Mouse (Mus musculus): Measurements from ENCODE around the gene Dennd1b. TPM values are rescaled to one million over a fixed set of nuclear protein-coding genes. Genes with fewer than 3 reads are reported as not detected.

The Dennd1b gene
- polyA plus RNA-seq, 1 experiment from 2014 or later = 8.3 TPM

- Histone ChIP-seq H3K9ac (replicated peaks) (no peak overlapping the region), H3K27me3 (no peaks in the 10 kb centered on the region), H3K4me2 (replicated peaks) (no peak overlapping the region), H3K4me3 (no peak overlapping the region), H3K4me1 (no peaks in the 10 kb centered on the region), H3K27ac (replicated peaks) (no peak overlapping the region), H3K9me3 (no peaks in the 10 kb centered on the region), H3K36me3 (0 out of 2 replicates have a peak, but pooled peaks cover 4% of the 10 kb centered on the region)
- ATAC-seq (replicated peaks) = no peak
- WGBS = 80% methylated on average over 3 of the region's 3 CpGs
Measured at GRCm38 (mm10) chr1:139174058-139174832, 211.0 kb downstream of the Dennd1b start.

- Histone ChIP-seq H3K4me1 (no peaks in the 10 kb centered on the region), H3K9me3 (no peaks in the 10 kb centered on the region), H3K27ac (replicated peaks) (no peak overlapping the region), H3K4me3 (no peak overlapping the region), H3K36me3 (no peaks in the 10 kb centered on the region), H3K4me2 (replicated peaks) (no peak overlapping the region), H3K9ac (replicated peaks) (no peak overlapping the region), H3K27me3 (no peaks in the 10 kb centered on the region)
- ATAC-seq (replicated peaks) = no peak
- 74% methylated on average over 1 of the region's 1 CpGs for WGBS
Measured at GRCm38 (mm10) chr1:139179707-139180106, 216.5 kb downstream of the Dennd1b start.

GRCm38 (mm10) chr1:139180481-139181149 is 217.4 kb downstream of the Dennd1b start:
- H3K36me3 ChIP-seq = no peaks in the 10 kb centered on the region
- H3K27ac ChIP-seq (replicated peaks) = no peak overlapping the region
- H3K4me1 ChIP-seq = no peaks in the 10 kb centered on the region
- no peaks in the 10 kb centered on the region for H3K27me3 ChIP-seq
- no peak for ATAC-seq (replicated peaks)
- H3K9ac ChIP-seq (replicated peaks) = no peak overlapping the region
- 70% methylated on average over 6 of the region's 6 CpGs for WGBS
- no peaks in the 10 kb centered on the region for H3K9me3 ChIP-seq
- H3K4me3 ChIP-seq = no peak overlapping the region
- H3K4me2 ChIP-seq (replicated peaks) = no peak overlapping the region

DNA sequence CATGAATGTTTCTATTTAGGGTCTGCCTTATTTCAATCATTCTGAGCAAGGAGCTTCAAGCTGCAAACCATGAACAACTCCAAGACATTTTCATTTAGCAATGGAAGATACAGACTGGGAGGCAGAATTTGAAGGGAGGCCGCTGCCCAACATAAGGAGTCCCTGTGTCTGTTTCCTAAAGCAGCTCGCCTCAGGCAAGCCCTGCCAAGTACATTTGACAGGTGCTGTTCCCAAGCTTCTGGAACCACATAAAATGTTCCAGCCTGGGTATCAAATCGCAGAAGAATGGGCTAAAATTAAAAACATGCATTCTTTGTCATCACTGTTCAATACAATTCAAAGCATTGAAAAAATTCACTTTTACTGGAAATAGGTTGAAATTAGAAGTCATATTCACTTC is 229.4 kb downstream of the Dennd1b start:
- H3K27me3 ChIP-seq = no peaks in the 10 kb centered on the region
- no peak overlapping the region for H3K4me2 ChIP-seq (replicated peaks)
- no peak overlapping the region for H3K4me3 ChIP-seq
- H3K36me3 ChIP-seq = no peaks in the 10 kb centered on the region
- no peak overlapping the region for H3K9ac ChIP-seq (replicated peaks)
- WGBS = 71% methylated on average over 3 of the region's 3 CpGs
- H3K9me3 ChIP-seq = no peaks in the 10 kb centered on the region
- peaks cover 12% of the 10 kb centered on the region for H3K4me1 ChIP-seq
- ATAC-seq (replicated peaks) = no peak
- no peak overlapping the region for H3K27ac ChIP-seq (replicated peaks)

DNA sequence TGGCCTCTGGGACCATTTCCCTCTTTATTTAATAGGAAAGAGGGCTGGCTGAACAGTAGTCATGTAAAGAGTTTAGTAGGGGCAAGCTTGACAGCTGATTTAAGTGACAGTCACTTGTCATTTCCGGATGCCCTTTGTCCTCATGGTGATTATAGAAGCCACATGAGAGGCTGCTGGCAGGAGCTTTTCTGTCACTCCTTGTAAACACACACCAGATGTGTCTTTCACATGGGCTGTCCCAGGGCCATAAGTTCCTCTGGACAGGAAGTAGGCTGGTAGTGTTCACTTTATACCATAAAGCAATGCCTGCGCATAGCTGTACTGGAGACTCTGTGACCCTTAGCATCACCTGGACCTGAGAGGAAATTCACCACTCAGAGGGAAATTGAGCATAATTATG is 230.8 kb downstream of the Dennd1b start:
- Histone ChIP-seq H3K36me3 (no peaks in the 10 kb centered on the region), H3K4me1 (peaks cover 12% of the 10 kb centered on the region), H3K27me3 (no peaks in the 10 kb centered on the region), H3K4me3 (no peak overlapping the region), H3K9me3 (no peaks in the 10 kb centered on the region), H3K27ac (replicated peaks) (no peak overlapping the region), H3K4me2 (replicated peaks) (no peak overlapping the region), H3K9ac (replicated peaks) (no peak overlapping the region)
- no peak for ATAC-seq (replicated peaks)
- WGBS = 39% methylated on average over 2 of the region's 2 CpGs

DNA sequence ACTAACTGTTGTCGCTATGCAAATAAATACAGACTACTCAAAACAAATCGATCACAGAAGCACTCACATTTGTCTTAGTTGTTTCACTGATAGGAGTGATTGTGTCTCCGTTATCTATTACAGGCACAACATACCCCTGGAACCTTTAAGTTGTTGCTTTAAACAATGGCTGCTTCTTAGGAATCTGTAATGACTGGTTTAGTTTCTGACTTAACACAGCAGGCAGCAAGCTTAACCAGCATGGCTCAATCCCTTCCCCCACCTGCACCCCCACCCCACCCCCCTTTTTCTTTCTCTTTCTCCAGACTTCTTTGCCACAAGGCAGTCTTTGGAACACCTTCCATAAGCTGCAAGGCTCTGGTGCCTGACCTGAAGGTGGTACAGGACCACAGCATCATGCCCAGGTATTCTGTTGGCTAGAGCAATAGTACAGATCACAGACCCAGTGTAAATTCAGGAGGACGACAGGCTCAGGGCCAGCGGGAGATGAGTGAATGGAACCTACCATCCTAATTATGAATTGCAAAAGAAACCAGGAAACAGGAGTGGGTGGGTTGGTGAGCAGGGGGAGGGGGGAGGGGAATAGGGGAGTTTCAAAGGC is 231.3 kb downstream of the Dennd1b start:
- H3K4me1 ChIP-seq = peaks cover 12% of the 10 kb centered on the region
- WGBS = 8% methylated on average over 5 of the region's 5 CpGs
- H3K4me3 ChIP-seq = no peak overlapping the region
- no peak overlapping the region for H3K9ac ChIP-seq (replicated peaks)
- no peak for ATAC-seq (replicated peaks)
- no peaks in the 10 kb centered on the region for H3K27me3 ChIP-seq
- H3K9me3 ChIP-seq = no peaks in the 10 kb centered on the region
- no peak overlapping the region for H3K27ac ChIP-seq (replicated peaks)
- no peaks in the 10 kb centered on the region for H3K36me3 ChIP-seq
- no peak overlapping the region for H3K4me2 ChIP-seq (replicated peaks)

DNA sequence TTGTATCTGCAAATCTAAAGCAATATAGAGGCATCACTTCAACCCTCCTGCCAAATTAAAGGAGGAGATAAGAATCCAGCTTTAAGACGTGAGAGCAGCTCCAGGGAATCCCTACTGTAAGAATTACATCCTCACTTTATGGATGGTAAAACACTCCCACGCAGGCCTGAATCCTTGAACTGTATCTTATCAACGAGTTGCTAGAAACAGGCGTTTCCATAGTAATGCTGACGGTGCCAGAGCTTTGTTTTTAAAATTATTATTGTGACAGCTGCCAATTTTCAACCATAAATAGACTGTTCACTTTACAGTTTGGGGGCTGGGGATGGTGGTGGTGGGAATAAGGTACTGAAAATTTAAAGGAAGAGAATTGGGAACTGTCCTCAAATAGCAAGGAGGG is 239.8 kb downstream of the Dennd1b start:
- 38% methylated on average over 5 of the region's 5 CpGs for whole genome bisulfite sequencing
- no peak overlapping the region for H3K9ac ChIP-seq (replicated peaks)
- no peak overlapping the region for H3K4me2 ChIP-seq (replicated peaks)
- no peak for ATAC-seq (replicated peaks)
- 0 out of 2 replicates have a peak, but pooled peaks cover 2% of the 10 kb centered on the region for H3K4me1 ChIP-seq
- H3K9me3 ChIP-seq = no peaks in the 10 kb centered on the region
- H3K27ac ChIP-seq (replicated peaks) = no peak overlapping the region
- no peak overlapping the region for H3K4me3 ChIP-seq
- no peaks in the 10 kb centered on the region for H3K36me3 ChIP-seq
- no peaks in the 10 kb centered on the region for H3K27me3 ChIP-seq

DNA sequence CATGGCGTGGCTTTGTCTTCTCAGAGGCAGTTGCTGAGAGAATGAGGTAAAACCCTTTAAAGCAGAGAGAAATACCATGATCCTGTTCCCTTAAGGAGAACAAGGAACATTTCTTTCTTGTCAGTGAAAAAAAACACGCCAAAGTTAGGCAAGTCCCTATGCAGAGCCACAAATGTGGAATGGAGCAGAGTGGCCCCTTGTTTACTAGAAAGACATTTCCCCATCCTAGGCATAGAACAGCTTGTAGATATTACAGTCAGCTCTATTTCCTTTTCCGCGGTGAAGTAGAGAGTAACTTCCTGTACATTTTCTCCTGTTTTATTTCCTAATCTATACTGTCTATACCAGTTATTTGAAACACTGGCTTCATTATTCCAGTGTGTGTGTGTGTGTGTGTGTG is 243.0 kb downstream of the Dennd1b start:
- H3K9me3 ChIP-seq = no peaks in the 10 kb centered on the region
- no peak overlapping the region for H3K9ac ChIP-seq (replicated peaks)
- no peaks in the 10 kb centered on the region for H3K27me3 ChIP-seq
- 70% methylated on average over 4 of the region's 4 CpGs for WGBS
- H3K4me3 ChIP-seq = no peak overlapping the region
- no peak for ATAC-seq (replicated peaks)
- no peaks in the 10 kb centered on the region for H3K36me3 ChIP-seq
- H3K4me2 ChIP-seq (replicated peaks) = no peak overlapping the region
- no peak overlapping the region for H3K27ac ChIP-seq (replicated peaks)
- peaks cover 22% of the 10 kb centered on the region for H3K4me1 ChIP-seq

DNA sequence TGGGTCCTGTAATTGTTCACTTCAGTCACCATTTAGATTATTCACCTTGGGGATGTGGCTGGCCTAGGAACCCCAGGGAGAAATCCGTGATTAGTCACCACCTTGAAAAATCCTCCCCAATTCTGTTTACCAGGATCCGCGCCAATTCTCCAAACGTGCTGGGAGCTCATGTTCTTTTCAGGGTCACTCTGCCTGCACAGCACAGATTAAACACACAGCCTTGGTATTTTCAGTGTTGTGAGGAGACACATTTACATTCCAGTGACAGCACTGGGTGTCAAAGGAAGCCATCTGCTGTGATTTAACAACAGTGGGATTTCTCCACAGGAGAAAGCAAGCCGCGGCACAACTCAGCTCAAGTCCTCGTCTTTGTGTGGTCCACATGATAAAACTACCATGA is 246.6 kb downstream of the Dennd1b start:
- peaks cover 21% of the 10 kb centered on the region for H3K4me1 ChIP-seq
- WGBS = 4% methylated on average over 7 of the region's 7 CpGs
- H3K9ac ChIP-seq (replicated peaks) = no peak overlapping the region
- peak overlapping the region; percentile 25 for H3K27ac ChIP-seq (replicated peaks)
- peak overlapping the region; percentile 16; the same call in 1 of the 2 replicates for H3K4me2 ChIP-seq (replicated peaks)
- ATAC-seq (replicated peaks) = peak; percentile 77
- no peaks in the 10 kb centered on the region for H3K9me3 ChIP-seq
- H3K27me3 ChIP-seq = no peaks in the 10 kb centered on the region
- no peak overlapping the region for H3K4me3 ChIP-seq
- no peaks in the 10 kb centered on the region for H3K36me3 ChIP-seq

- Histone ChIP-seq H3K36me3 (no peaks in the 10 kb centered on the region), H3K4me3 (no peak overlapping the region), H3K9ac (replicated peaks) (no peak overlapping the region), H3K27ac (replicated peaks) (no peak overlapping the region), H3K9me3 (no peaks in the 10 kb centered on the region), H3K4me2 (replicated peaks) (no peak overlapping the region), H3K4me1 (peaks cover 21% of the 10 kb centered on the region), H3K27me3 (no peaks in the 10 kb centered on the region)
- 52% methylated on average over 4 of the region's 4 CpGs for WGBS
- no peak for ATAC-seq (replicated peaks)
Measured at GRCm38 (mm10) chr1:139210505-139210904, 247.3 kb downstream of the Dennd1b start.

GRCm38 (mm10) chr1:139215311-139215710 is 252.1 kb downstream of the Dennd1b start:
- H3K9me3 ChIP-seq = no peaks in the 10 kb centered on the region
- peaks cover 9% of the 10 kb centered on the region; the same call in 1 of the 2 replicates for H3K4me1 ChIP-seq
- H3K4me2 ChIP-seq (replicated peaks) = no peak overlapping the region
- no peak overlapping the region for H3K4me3 ChIP-seq
- H3K27me3 ChIP-seq = no peaks in the 10 kb centered on the region
- no peaks in the 10 kb centered on the region for H3K36me3 ChIP-seq
- H3K9ac ChIP-seq (replicated peaks) = no peak overlapping the region
- ATAC-seq (replicated peaks) = no peak
- WGBS = 70% methylated on average over 8 of the region's 8 CpGs
- no peak overlapping the region for H3K27ac ChIP-seq (replicated peaks)

GRCm38 (mm10) chr1:139223804-139224203 is 260.6 kb downstream of the Dennd1b start:
- Histone ChIP-seq H3K36me3 (no peaks in the 10 kb centered on the region), H3K9me3 (no peaks in the 10 kb centered on the region), H3K4me2 (replicated peaks) (no peak overlapping the region), H3K27me3 (no peaks in the 10 kb centered on the region), H3K4me3 (no peak overlapping the region), H3K27ac (replicated peaks) (no peak overlapping the region), H3K9ac (replicated peaks) (no peak overlapping the region), H3K4me1 (no peaks in the 10 kb centered on the region)
- ATAC-seq (replicated peaks) = no peak
- whole genome bisulfite sequencing = 78% methylated on average over 4 of the region's 4 CpGs
